Mouse (Mus musculus) hindbrain, embryonic 15.5 days (tissue): ENCODE results near the gene Ctnna2. TPM values are rescaled to one million over a fixed set of nuclear protein-coding genes. Genes with fewer than 3 reads are reported as not detected.

Experiments used
- ATAC-seq: fragments of 200-750 bp; cut with Nextera tagmentation; 2 replicates; pipeline ENCODE4 v1.8.0; 2017; ENCODE audit warnings: low read depth, moderate number of reproducible peaks, moderate TSS enrichment; ENCODE audit not compliant: low FRiP score
- H3K27ac ChIP-seq: fragments of 300-500 bp; sonication (generic); replicated peaks from 2 replicates; pipeline ENCODE4 v1.5.1; 2015; ENCODE audit warnings: mild to moderate bottlenecking, inconsistent platforms
- H3K27me3 ChIP-seq: fragments of 300-500 bp; sonication (generic); 2 replicates; pipeline ENCODE4 v1.6.1; 2015; ENCODE audit warnings: control low read depth, inconsistent platforms
- H3K36me3 ChIP-seq: fragments of 300-500 bp; sonication (generic); 2 replicates; pipeline ENCODE4 v1.6.1; 2015; ENCODE audit warnings: control low read depth, inconsistent platforms
- H3K4me1 ChIP-seq: fragments of 300-500 bp; sonication (generic); replicated peaks from 2 replicates; pipeline ENCODE4 v1.6.1; 2015; ENCODE audit warnings: control low read depth, inconsistent platforms
- H3K4me2 ChIP-seq: fragments of 300-500 bp; sonication (generic); 2 replicates; pipeline ENCODE4 v1.6.1; 2015; ENCODE audit warnings: moderate library complexity, mild to moderate bottlenecking, inconsistent platforms
- H3K4me3 ChIP-seq: fragments of 300-500 bp; sonication (generic); 2 replicates; pipeline ENCODE4 v1.5.1; 2015; ENCODE audit warnings: mild to moderate bottlenecking, inconsistent platforms
- H3K9ac ChIP-seq: fragments of 300-500 bp; sonication (generic); 2 replicates; pipeline ENCODE4 v1.6.1; 2015; ENCODE audit warnings: inconsistent platforms
- H3K9me3 ChIP-seq: fragments of 300-500 bp; sonication (generic); 2 replicates; pipeline ENCODE4 v1.6.1; 2016; ENCODE audit warnings: control low read depth, inconsistent platforms
- WGBS: fragments of 180-500 bp; shearing (Covaris S2); methylation state at CpG from one replicate; pipeline ENCODE4 v1.1.7; 2015; 5-methylcytosine and 5-hydroxymethylcytosine counted together
- polyA plus RNA-seq: library from polyadenylated mRNA; unstranded; fragments of >200 nt; fragmentation: Nextera tagmentation; extraction: Ambion mirVana; gene quantifications from 2 replicates; pipeline ENCODE4 v1.2.1, GENCODE M21; 2015

Gene Ctnna2
- polyA plus RNA-seq, 1 experiment from 2014 or later = 125 TPM

DNA sequence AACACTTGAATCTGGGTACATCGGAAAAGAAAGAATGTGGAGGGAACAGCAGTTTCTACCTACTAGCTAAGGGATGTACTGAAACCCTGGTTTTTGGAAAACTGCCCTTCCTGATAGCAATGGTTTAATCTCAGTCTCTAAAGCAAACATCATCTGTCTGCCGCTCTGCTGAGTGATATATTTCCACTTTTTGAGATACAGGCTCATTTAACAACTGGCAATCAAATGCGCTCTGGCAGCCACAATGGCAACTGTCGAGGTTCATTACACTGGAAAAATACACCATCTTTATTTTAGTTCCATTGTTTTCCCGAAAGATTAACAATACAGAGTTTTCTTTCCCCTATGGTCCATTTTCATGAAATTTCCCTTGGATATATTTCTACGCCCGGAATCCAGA lies 506.2 kb downstream of the Ctnna2 start:
- ATAC-seq = no peak
- Histone ChIP-seq H3K4me1 (0 out of 2 replicates have a peak, but pooled peaks cover 4% of the 10 kb centered on the region), H3K9me3 (no peaks in the 10 kb centered on the region), H3K27ac (no peak overlapping the region), H3K36me3 (no peaks in the 10 kb centered on the region), H3K9ac (no peak overlapping the region), H3K4me2 (no peak overlapping the region), H3K4me3 (no peak overlapping the region), H3K27me3 (no peaks in the 10 kb centered on the region)
- 58% methylated on average over 7 of the region's 7 CpGs for WGBS

- Histone ChIP-seq H3K9me3 (no peaks in the 10 kb centered on the region), H3K36me3 (no peaks in the 10 kb centered on the region), H3K27me3 (no peaks in the 10 kb centered on the region), H3K27ac (no peak overlapping the region), H3K4me1 (peaks cover under 1% of the 10 kb centered on the region; the same call in 1 of the 2 replicates), H3K4me2 (no peak overlapping the region), H3K4me3 (no peak overlapping the region), H3K9ac (no peak overlapping the region)
- 66% methylated on average over 3 of the region's 3 CpGs for WGBS
- ATAC-seq = no peak
Observed at GRCm38 (mm10) chr6:77468058-77468457, 511.4 kb downstream of the Ctnna2 start.

DNA sequence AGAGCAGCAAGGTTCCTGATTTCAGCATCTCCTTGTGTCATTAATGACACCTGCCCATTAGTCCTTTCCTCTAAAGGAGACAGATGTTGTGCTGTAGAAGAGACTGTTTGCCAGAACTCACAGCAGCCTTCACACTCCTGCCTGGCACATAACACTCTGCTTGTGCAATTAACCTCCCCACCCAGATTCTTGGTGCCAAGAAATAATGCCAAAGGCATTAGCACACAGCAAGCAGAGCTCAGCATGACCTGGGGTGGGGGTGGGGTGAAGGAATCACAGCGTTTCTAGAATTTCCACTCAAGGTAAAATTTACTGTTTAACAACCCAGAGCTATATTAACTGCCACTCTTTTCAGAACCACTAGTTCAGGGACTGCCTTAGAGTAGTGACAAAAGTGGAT lies 516.8 kb downstream of the Ctnna2 start:
- WGBS = 42% methylated on average over 1 of the region's 1 CpGs
- H3K36me3 ChIP-seq = no peaks in the 10 kb centered on the region

GRCm38 (mm10) chr6:77457919-77458318 lies 521.6 kb downstream of the Ctnna2 start:
- Histone ChIP-seq H3K4me3 (no peak overlapping the region), H3K36me3 (no peaks in the 10 kb centered on the region), H3K27ac (no peak overlapping the region), H3K4me2 (no peak overlapping the region), H3K9ac (no peak overlapping the region), H3K27me3 (no peaks in the 10 kb centered on the region), H3K9me3 (no peaks in the 10 kb centered on the region), H3K4me1 (peaks cover 6% of the 10 kb centered on the region)
- WGBS = 74% methylated on average over 2 of the region's 2 CpGs
- no peak for ATAC-seq

More for the DNA sequence above, 516.8 kb downstream of the Ctnna2 start:
- Histone ChIP-seq H3K4me3 (no peak overlapping the region), H3K27me3 (no peaks in the 10 kb centered on the region), H3K9me3 (no peaks in the 10 kb centered on the region), H3K4me1 (peaks cover 8% of the 10 kb centered on the region), H3K9ac (no peak overlapping the region), H3K27ac (no peak overlapping the region), H3K4me2 (no peak overlapping the region)
- ATAC-seq = 0 out of 2 replicates have a peak, but pooled peaks have one; percentile 23

DNA sequence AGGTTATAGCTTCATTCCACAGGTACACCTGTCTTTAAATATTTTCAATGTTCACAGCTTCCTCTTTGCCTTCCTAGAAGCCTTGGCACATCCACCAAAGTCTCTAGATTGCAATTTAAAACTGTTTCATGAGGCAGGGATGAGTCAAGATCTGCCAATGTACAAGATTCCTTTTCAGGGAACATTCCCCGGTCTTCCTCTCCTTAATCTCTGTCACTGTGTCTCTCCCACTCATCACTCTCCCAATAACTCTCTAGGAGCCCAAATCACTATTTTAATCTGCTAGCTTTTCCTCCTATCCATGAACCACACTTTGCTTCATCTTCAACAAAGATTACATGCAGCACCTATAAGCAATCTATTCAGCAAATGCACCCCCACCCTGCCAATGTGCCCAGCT lies 532.6 kb downstream of the Ctnna2 start:
- Histone ChIP-seq H3K36me3 (no peaks in the 10 kb centered on the region), H3K4me3 (no peak overlapping the region), H3K9ac (no peak overlapping the region), H3K4me2 (no peak overlapping the region), H3K27ac (no peak overlapping the region), H3K27me3 (no peaks in the 10 kb centered on the region), H3K9me3 (no peaks in the 10 kb centered on the region), H3K4me1 (no peaks in the 10 kb centered on the region)
- 88% methylated on average over 1 of the region's 1 CpGs for WGBS
- ATAC-seq = no peak

DNA sequence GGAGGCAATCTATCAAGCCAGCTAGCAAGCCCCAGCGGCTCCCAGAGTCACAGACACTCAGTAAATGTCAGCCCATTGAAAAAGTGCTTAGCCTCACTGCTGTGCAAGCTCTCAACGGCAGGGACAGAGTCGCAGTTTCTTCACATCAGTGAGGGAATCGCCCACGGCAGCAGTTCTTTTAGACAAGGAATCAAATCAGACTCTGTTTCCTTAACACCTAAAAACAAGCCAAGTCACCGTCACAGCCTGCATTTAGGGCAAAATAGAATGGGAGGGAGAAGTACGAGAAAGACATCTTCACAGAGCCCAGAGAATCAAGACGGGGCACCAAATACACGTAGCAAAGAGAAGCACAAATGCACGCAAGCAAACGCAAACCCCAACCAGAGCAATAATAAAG lies 535.6 kb downstream of the Ctnna2 start:
- no peaks in the 10 kb centered on the region for H3K36me3 ChIP-seq
- H3K4me2 ChIP-seq = no peak overlapping the region
- no peak overlapping the region for H3K27ac ChIP-seq
- ATAC-seq = no peak
- H3K4me1 ChIP-seq = peaks cover 6% of the 10 kb centered on the region; the same call in 1 of the 2 replicates
- WGBS = 72% methylated on average over 11 of the region's 11 CpGs
- H3K27me3 ChIP-seq = no peaks in the 10 kb centered on the region
- H3K9me3 ChIP-seq = no peaks in the 10 kb centered on the region
- no peak overlapping the region for H3K9ac ChIP-seq
- no peak overlapping the region for H3K4me3 ChIP-seq

GRCm38 (mm10) chr6:77441051-77441450 lies 538.4 kb downstream of the Ctnna2 start:
- Histone ChIP-seq H3K4me2 (no peak overlapping the region), H3K9ac (no peak overlapping the region), H3K27ac (peak overlapping the region; percentile 35; the same call in 1 of the 2 replicates), H3K27me3 (no peaks in the 10 kb centered on the region), H3K9me3 (no peaks in the 10 kb centered on the region), H3K36me3 (no peaks in the 10 kb centered on the region), H3K4me1 (peaks cover 6% of the 10 kb centered on the region; the same call in 1 of the 2 replicates), H3K4me3 (no peak overlapping the region)
- 54% methylated on average over 5 of the region's 5 CpGs for WGBS
- no peak for ATAC-seq

- H3K36me3 ChIP-seq = no peaks in the 10 kb centered on the region
- no peak overlapping the region for H3K4me3 ChIP-seq
- no peak for ATAC-seq
- H3K27ac ChIP-seq = no peak overlapping the region
- WGBS = 87% methylated on average over 4 of the region's 4 CpGs
- H3K27me3 ChIP-seq = no peaks in the 10 kb centered on the region
- H3K4me2 ChIP-seq = no peak overlapping the region
- H3K9me3 ChIP-seq = no peaks in the 10 kb centered on the region
- no peak overlapping the region for H3K9ac ChIP-seq
- H3K4me1 ChIP-seq = no peaks in the 10 kb centered on the region
Observed at GRCm38 (mm10) chr6:77430381-77430780, 549.1 kb downstream of the Ctnna2 start.

- H3K27me3 ChIP-seq = no peaks in the 10 kb centered on the region
- no peak for ATAC-seq
- H3K4me1 ChIP-seq = no peaks in the 10 kb centered on the region
- H3K4me3 ChIP-seq = no peak overlapping the region
- no peaks in the 10 kb centered on the region for H3K9me3 ChIP-seq
- no peak overlapping the region for H3K27ac ChIP-seq
- H3K36me3 ChIP-seq = no peaks in the 10 kb centered on the region
- no peak overlapping the region for H3K9ac ChIP-seq
- no peak overlapping the region for H3K4me2 ChIP-seq
Observed at GRCm38 (mm10) chr6:77425746-77426145, 553.8 kb downstream of the Ctnna2 start.

DNA sequence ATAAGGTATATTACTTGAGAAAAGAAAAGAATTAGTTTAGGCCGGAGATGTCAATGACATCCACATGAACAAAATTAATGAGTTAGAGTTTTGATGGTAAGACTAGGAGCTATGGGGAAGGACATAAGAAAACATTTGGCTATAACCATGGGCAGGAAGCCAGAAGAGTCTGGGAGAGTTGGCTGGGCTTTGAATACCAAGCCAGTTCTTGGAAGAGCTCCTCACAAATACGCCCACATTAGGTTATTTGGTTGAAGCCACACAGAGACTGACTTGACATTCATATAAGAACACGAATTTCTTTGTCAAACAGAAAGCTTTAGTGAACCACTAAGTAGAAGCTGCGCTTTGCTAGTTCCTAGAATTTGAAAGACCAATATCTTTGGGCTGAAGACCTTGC lies 554.7 kb downstream of the Ctnna2 start:
- 81% methylated on average over 4 of the region's 4 CpGs for WGBS
- no peak overlapping the region for H3K4me2 ChIP-seq

GRCm38 (mm10) chr6:77421564-77422139 lies 557.8 kb downstream of the Ctnna2 start:
- Histone ChIP-seq H3K27ac (no peak overlapping the region), H3K27me3 (no peaks in the 10 kb centered on the region), H3K36me3 (no peaks in the 10 kb centered on the region), H3K4me2 (no peak overlapping the region), H3K9me3 (no peaks in the 10 kb centered on the region), H3K4me1 (no peaks in the 10 kb centered on the region), H3K4me3 (no peak overlapping the region), H3K9ac (no peak overlapping the region)
- ATAC-seq = no peak
- 71% methylated on average over 3 of the region's 3 CpGs for WGBS

More for the DNA sequence above, 554.7 kb downstream of the Ctnna2 start:
- no peak for ATAC-seq
- Histone ChIP-seq H3K36me3 (no peaks in the 10 kb centered on the region), H3K27me3 (no peaks in the 10 kb centered on the region), H3K9me3 (no peaks in the 10 kb centered on the region), H3K27ac (no peak overlapping the region), H3K4me1 (no peaks in the 10 kb centered on the region), H3K4me3 (no peak overlapping the region), H3K9ac (no peak overlapping the region)

DNA sequence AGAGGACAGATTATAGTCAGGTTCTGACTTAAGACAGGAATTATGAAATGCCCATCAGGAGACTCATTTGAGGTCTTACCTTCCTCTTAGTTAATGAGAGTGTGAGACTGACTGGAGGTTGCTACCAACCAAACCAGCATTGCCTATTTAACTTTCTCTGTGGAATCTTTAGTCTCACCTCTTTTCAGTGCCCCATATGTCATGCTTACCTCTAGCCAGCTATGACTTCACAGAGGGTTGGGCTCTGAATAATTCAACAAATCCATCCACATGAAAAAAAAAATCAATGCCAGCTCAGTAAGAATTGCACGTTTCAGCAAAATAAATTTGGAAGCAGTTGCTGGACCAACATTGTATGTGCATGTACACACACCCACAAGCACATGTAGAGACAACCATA lies 562.5 kb downstream of the Ctnna2 start:
- H3K36me3 ChIP-seq = no peaks in the 10 kb centered on the region
- no peak overlapping the region for H3K9ac ChIP-seq
- WGBS = 73% methylated on average over 1 of the region's 1 CpGs
- no peaks in the 10 kb centered on the region for H3K4me1 ChIP-seq
- no peaks in the 10 kb centered on the region for H3K9me3 ChIP-seq
- no peak overlapping the region for H3K4me3 ChIP-seq
- H3K4me2 ChIP-seq = no peak overlapping the region
- H3K27ac ChIP-seq = no peak overlapping the region
- no peak for ATAC-seq
- H3K27me3 ChIP-seq = no peaks in the 10 kb centered on the region

GRCm38 (mm10) chr6:77413530-77413929 lies 566.0 kb downstream of the Ctnna2 start:
- no peak overlapping the region for H3K4me2 ChIP-seq
- H3K9ac ChIP-seq = no peak overlapping the region
- H3K4me1 ChIP-seq = no peaks in the 10 kb centered on the region
- no peak overlapping the region for H3K4me3 ChIP-seq
- 60% methylated on average over 1 of the region's 1 CpGs for WGBS
- no peak for ATAC-seq
- H3K27me3 ChIP-seq = no peaks in the 10 kb centered on the region
- H3K27ac ChIP-seq = no peak overlapping the region
- no peaks in the 10 kb centered on the region for H3K9me3 ChIP-seq
- no peaks in the 10 kb centered on the region for H3K36me3 ChIP-seq
